Mouse (Mus musculus): ENCODE results near the gene Commd4. TPM values are rescaled to one million over a fixed set of nuclear protein-coding genes. Genes with fewer than 3 reads are reported as not detected.

The Commd4 gene
- polyA plus RNA-seq, 1 experiment, result 64.1 TPM

DNA sequence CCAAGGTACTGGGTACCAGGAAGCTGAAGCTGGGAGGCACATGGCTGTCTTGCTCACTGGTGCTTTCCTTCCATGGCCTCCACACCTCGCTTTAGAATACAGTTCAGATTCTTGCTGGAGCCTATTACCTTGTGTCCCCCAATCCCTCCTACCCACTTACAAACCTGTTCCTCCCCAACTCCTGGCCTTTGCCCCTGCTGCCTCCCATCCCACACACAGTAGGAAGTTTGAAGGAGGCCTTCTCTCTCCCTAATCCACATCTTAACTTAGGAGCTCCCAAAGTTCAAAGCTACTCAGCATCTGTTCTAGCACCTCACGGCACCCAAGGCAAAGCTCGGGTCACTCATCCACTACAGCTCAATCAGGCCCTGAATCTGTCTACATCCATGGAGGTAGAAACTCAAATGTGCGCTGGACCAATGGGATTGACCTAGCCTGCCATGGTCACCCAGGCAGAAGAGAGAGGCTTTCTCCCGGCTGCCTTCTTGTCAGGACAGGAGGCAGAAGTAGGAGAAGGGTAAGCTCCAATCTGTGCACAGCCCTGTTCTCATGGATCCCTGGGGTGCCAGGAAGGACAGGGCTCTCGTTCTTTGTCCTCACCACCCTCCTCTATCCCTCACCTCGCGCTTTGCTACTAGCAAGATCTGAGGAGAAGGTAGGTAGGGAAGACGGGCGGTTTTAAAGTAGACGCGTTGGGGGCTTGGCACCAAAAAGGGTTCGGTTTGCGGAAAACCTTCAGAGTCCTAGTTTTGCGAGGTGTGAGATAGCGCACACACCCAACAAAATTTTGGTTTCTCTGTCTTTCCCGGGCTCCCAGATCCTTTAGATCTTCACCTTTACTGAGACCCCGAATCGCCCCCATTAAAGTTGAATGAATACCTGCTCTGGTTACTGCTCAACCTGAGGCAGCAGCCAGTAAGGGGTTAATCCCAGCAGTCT lies 10.7 kb downstream of the Commd4 start:
- TF ChIP-seq EP300 (IDR thresholded peaks at IDR 0.05; ENCODE audit: insufficient read depth, low read depth, low read length) (no peak), CTCF (IDR thresholded peaks at IDR 0.05; ENCODE audit: low read depth, low read length) (no peak), POLR2A (IDR thresholded peaks at IDR 0.05; ENCODE audit: insufficient read depth, low read length) (no peak)
- no peaks in the 10 kb centered on the region for H3K9me3 ChIP-seq (replicated peaks; ENCODE audit: control insufficient read depth, insufficient read depth, low read length, poor library complexity, severe bottlenecking)
- no peaks in the 10 kb centered on the region for H3K27me3 ChIP-seq (ENCODE audit: control insufficient read depth, insufficient read depth, low read length, poor library complexity, severe bottlenecking)
- H3K4me1 ChIP-seq (ENCODE audit: control insufficient read depth, insufficient read depth, low read length), result no peaks in the 10 kb centered on the region
- peak overlapping the region; percentile 71 for H3K9ac ChIP-seq (ENCODE audit: low read depth, poor library complexity, severe bottlenecking)
- H3K36me3 ChIP-seq (ENCODE audit: control insufficient read depth, insufficient read depth, low read length, poor library complexity, severe bottlenecking), result no peaks in the 10 kb centered on the region
- H3K27ac ChIP-seq (ENCODE audit: insufficient read depth, low read length), result no peak overlapping the region
- H3K4me3 ChIP-seq (ENCODE audit: low read depth, low read length), result peak overlapping the region; percentile 91

- Histone ChIP-seq H3K9me3 (replicated peaks; ENCODE audit: control insufficient read depth, insufficient read depth, low read length, poor library complexity, severe bottlenecking) (no peaks in the 10 kb centered on the region), H3K36me3 (ENCODE audit: control insufficient read depth, insufficient read depth, low read length, poor library complexity, severe bottlenecking) (no peaks in the 10 kb centered on the region), H3K27ac (ENCODE audit: insufficient read depth, low read length) (no peak overlapping the region), H3K27me3 (ENCODE audit: control insufficient read depth, insufficient read depth, low read length, poor library complexity, severe bottlenecking) (no peaks in the 10 kb centered on the region), H3K9ac (ENCODE audit: low read depth, poor library complexity, severe bottlenecking) (no peak overlapping the region), H3K4me3 (ENCODE audit: low read depth, low read length) (no peak overlapping the region), H3K4me1 (ENCODE audit: control insufficient read depth, insufficient read depth, low read length) (no peaks in the 10 kb centered on the region)
- no peak for TF ChIP-seq POLR2A (IDR thresholded peaks at IDR 0.05; ENCODE audit: insufficient read depth, low read length)
- TF ChIP-seq CTCF (IDR thresholded peaks at IDR 0.05; ENCODE audit: low read depth, low read length), result no peak
- TF ChIP-seq EP300 (IDR thresholded peaks at IDR 0.05; ENCODE audit: insufficient read depth, low read depth, low read length), result no peak
These were observed 11.6 kb downstream of the Commd4 start for GRCm38 (mm10) chr9:57146451-57147066.

DNA sequence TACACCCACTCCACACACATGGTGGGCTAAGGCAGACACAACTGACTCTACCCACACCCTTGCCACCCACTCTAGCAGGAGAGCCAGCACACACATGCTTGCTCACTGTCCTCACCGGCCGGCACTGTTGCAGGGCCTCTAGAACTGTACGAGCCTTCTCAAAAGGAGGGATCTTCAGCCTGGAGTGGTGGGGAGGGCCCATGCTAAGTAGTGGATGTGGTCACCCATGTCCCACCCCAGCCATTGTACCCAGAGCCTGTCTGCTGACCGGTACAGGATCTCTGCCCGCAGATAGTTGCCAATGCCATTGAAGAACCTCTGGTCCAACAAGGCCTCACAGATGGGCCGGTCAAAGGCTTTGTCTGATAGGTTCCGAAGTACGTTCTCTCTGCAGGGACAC lies 13.3 kb downstream of the Commd4 start:
- no peaks in the 10 kb centered on the region for H3K36me3 ChIP-seq (ENCODE audit: control insufficient read depth, insufficient read depth, low read length, poor library complexity, severe bottlenecking)
- no peaks in the 10 kb centered on the region for H3K27me3 ChIP-seq (ENCODE audit: control insufficient read depth, insufficient read depth, low read length, poor library complexity, severe bottlenecking)
- TF ChIP-seq POLR2A (IDR thresholded peaks at IDR 0.05; ENCODE audit: insufficient read depth, low read length), result no peak
- TF ChIP-seq CTCF (IDR thresholded peaks at IDR 0.05; ENCODE audit: low read depth, low read length), result no peak
- TF ChIP-seq EP300 (IDR thresholded peaks at IDR 0.05; ENCODE audit: insufficient read depth, low read depth, low read length), result no peak
- H3K9me3 ChIP-seq (replicated peaks; ENCODE audit: control insufficient read depth, insufficient read depth, low read length, poor library complexity, severe bottlenecking), result no peaks in the 10 kb centered on the region
- H3K9ac ChIP-seq (ENCODE audit: low read depth, poor library complexity, severe bottlenecking), result no peak overlapping the region
- H3K4me3 ChIP-seq (ENCODE audit: low read depth, low read length), result no peak overlapping the region
- H3K27ac ChIP-seq (ENCODE audit: insufficient read depth, low read length), result no peak overlapping the region
- no peaks in the 10 kb centered on the region for H3K4me1 ChIP-seq (ENCODE audit: control insufficient read depth, insufficient read depth, low read length)

- Histone ChIP-seq H3K36me3 (ENCODE audit: control insufficient read depth, insufficient read depth, low read length, poor library complexity, severe bottlenecking) (no peaks in the 10 kb centered on the region), H3K4me3 (ENCODE audit: low read depth, low read length) (no peak overlapping the region)
- TF ChIP-seq EP300 (IDR thresholded peaks at IDR 0.05; ENCODE audit: insufficient read depth, low read depth, low read length), result no peak
- TF ChIP-seq CTCF (IDR thresholded peaks at IDR 0.05; ENCODE audit: low read depth, low read length), result no peak
- no peak for TF ChIP-seq POLR2A (IDR thresholded peaks at IDR 0.05; ENCODE audit: insufficient read depth, low read length)
These were observed 14.9 kb downstream of the Commd4 start for GRCm38 (mm10) chr9:57143212-57143611.

GRCm38 (mm10) chr9:57141417-57142353 lies 16.4 kb downstream of the Commd4 start:
- H3K9me3 ChIP-seq (replicated peaks; ENCODE audit: control insufficient read depth, insufficient read depth, low read length, poor library complexity, severe bottlenecking), result no peaks in the 10 kb centered on the region
- H3K9ac ChIP-seq (ENCODE audit: low read depth, poor library complexity, severe bottlenecking), result no peak overlapping the region
- no peaks in the 10 kb centered on the region for H3K4me1 ChIP-seq (ENCODE audit: control insufficient read depth, insufficient read depth, low read length)
- H3K27ac ChIP-seq (ENCODE audit: insufficient read depth, low read length), result no peak overlapping the region
- no peaks in the 10 kb centered on the region for H3K27me3 ChIP-seq (ENCODE audit: control insufficient read depth, insufficient read depth, low read length, poor library complexity, severe bottlenecking)
- H3K4me3 ChIP-seq (ENCODE audit: low read depth, low read length), result no peak overlapping the region
- TF ChIP-seq POLR2A (IDR thresholded peaks at IDR 0.05; ENCODE audit: insufficient read depth, low read length), result no peak
- TF ChIP-seq EP300 (IDR thresholded peaks at IDR 0.05; ENCODE audit: insufficient read depth, low read depth, low read length), result no peak
- TF ChIP-seq CTCF (IDR thresholded peaks at IDR 0.05; ENCODE audit: low read depth, low read length), result no peak
- H3K36me3 ChIP-seq (ENCODE audit: control insufficient read depth, insufficient read depth, low read length, poor library complexity, severe bottlenecking), result peaks cover 8% of the 10 kb centered on the region

More at GRCm38 (mm10) chr9:57143212-57143611, 14.9 kb downstream of the Commd4 start:
- Histone ChIP-seq H3K27ac (ENCODE audit: insufficient read depth, low read length) (no peak overlapping the region), H3K27me3 (ENCODE audit: control insufficient read depth, insufficient read depth, low read length, poor library complexity, severe bottlenecking) (no peaks in the 10 kb centered on the region), H3K4me1 (ENCODE audit: control insufficient read depth, insufficient read depth, low read length) (no peaks in the 10 kb centered on the region), H3K9me3 (replicated peaks; ENCODE audit: control insufficient read depth, insufficient read depth, low read length, poor library complexity, severe bottlenecking) (no peaks in the 10 kb centered on the region), H3K9ac (ENCODE audit: low read depth, poor library complexity, severe bottlenecking) (no peak overlapping the region)
